Mouse (Mus musculus): ENCODE results near the gene Doxl2. TPM values are rescaled to one million over a fixed set of nuclear protein-coding genes. Genes with fewer than 3 reads are reported as not detected.
"Not testable (repeated sequence)": the region's sequence is repeated elsewhere in the genome, so short reads cannot be mapped to it uniquely, and the experiment has no call there.

Gene Doxl2
- polyA plus RNA-seq (2012; ENCODE audit: insufficient read depth, insufficient read length, missing spikeins): not detected in 2 replicates

DNA sequence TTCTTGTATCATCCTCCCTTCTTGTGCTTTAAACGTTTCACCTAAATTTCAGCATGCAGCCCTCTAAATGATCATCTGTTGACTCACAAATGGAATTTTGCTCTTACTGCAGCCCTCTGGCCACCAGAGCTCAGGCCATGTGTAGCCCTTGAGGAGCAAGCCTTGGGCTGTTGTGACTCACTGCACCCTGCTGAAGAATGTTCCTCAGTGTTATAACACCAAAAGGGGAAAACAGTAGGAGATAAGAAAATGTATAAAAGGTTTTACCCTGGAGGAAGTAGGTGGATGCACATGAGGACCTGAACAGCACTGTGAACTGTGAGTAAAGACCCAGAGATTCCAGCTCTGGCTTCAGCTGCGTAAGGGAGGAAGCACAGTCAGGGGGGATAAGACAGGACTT lies at the start of gene Doxl2:
Doxl2 (plus strand) TSS at position 301 of the 400 bp plus-strand sequence.
- Histone ChIP-seq H3K4me3 (ENCODE audit: insufficient read depth, low read depth, low read length) (no peak within 1 kb of the TSS), H3K27ac (replicated peaks; ENCODE audit: low read depth, low read length) (no peak within 1 kb of the TSS), H3K4me1 (ENCODE audit: control insufficient read depth, insufficient read depth, insufficient read length, low read length) (no peaks in the 10 kb centered on the region)

DNA sequence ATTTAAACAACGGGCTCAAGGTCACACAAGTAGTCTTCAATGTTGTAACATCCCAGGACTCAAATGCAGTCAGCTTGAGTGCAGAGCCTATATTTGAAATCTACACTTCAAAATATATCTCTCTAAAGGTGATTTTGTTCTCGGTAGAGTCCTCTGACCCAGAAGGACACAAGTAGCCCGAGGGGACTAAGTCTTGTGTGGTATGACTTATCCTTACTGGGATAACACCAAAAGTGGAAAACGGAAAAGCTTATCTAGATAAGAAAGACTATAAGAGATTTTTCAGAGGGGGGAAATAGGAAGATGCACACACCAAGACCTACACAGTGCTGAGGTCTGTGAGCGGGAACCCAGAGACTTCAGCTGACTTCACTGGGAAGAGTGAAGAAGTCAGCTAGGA lies 45.2 kb upstream of the Doxl2 start, which contains the start of gene 1600015I10Rik:
1600015I10Rik (plus strand) TSS at position 301 of the 400 bp plus-strand sequence.
- no peak within 1 kb of the TSS for H3K4me3 ChIP-seq (ENCODE audit: insufficient read depth, low read depth, low read length)
- H3K27ac ChIP-seq (replicated peaks; ENCODE audit: low read depth, low read length): no peak within 1 kb of the TSS
- no peaks in the 10 kb centered on the region for H3K4me1 ChIP-seq (ENCODE audit: control insufficient read depth, insufficient read depth, insufficient read length, low read length)

DNA sequence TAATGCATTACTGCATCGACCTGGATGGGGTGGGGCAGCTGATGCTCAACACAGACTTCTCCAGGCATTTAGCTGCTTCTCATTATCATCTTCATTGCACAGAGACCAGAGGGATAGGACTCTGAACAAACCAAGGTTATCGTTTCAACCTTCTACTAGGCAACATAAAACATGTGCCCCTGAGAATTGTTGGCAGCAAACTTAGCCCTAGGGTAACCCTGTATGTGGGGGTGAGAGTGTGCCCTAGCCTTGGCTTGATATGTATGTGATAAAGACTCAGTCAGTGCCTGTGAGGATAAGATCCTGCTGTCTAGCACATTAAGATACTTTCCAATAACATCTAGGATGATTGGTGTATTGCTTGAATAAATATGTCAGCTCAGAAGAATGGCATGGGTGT lies 25.2 kb upstream of the Doxl2 start:
- Histone ChIP-seq H3K27ac (replicated peaks; ENCODE audit: low read depth, low read length) (no peak overlapping the region), H3K4me1 (ENCODE audit: control insufficient read depth, insufficient read depth, insufficient read length, low read length) (no peaks in the 10 kb centered on the region), H3K4me3 (ENCODE audit: insufficient read depth, low read depth, low read length) (no peak overlapping the region)

DNA sequence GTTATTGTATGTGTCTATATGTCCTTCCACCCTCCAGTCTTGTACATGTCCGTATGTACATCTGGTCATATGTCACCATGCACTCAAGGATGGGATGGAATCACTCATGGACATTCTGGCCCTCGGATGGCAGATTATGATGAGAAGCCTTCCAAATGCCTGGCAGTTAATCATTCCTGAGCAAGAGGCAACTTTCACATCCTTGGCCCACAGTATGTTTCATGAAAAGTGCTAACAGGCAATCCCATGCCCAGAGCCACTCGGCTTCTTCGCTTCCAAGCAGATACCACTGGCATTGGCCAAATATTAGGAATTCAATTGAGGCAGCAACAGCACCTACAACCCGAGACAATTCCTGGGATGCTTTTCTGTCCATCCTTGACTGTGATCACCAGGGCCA lies 24.1 kb upstream of the Doxl2 start:
- H3K4me3 ChIP-seq (ENCODE audit: insufficient read depth, low read depth, low read length): no peak overlapping the region
- H3K4me1 ChIP-seq (ENCODE audit: control insufficient read depth, insufficient read depth, insufficient read length, low read length): no peaks in the 10 kb centered on the region
- no peak overlapping the region for H3K27ac ChIP-seq (replicated peaks; ENCODE audit: low read depth, low read length)

DNA sequence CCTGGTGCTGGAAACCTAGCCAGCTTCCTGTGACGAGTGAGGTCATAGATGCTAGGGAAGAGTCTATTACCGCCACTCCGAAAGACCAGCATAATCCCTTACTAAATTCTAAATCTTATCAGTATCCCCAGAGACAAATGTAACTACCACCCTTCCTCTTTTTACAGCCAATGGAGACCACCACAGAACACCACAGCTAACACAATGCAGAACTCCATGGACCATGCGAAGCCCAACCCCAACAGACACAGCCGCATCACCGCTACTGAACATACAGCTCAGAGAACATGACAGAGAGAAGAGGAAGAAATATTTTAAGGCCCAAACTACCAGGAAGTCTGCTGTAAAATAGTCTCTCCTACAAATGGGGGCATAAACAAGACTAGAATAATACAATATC lies 23.1 kb upstream of the Doxl2 start:
- H3K27ac ChIP-seq (replicated peaks; ENCODE audit: low read depth, low read length): no peak overlapping the region
- H3K4me3 ChIP-seq (ENCODE audit: insufficient read depth, low read depth, low read length): no peak overlapping the region
- no peaks in the 10 kb centered on the region for H3K4me1 ChIP-seq (ENCODE audit: control insufficient read depth, insufficient read depth, insufficient read length, low read length)

DNA sequence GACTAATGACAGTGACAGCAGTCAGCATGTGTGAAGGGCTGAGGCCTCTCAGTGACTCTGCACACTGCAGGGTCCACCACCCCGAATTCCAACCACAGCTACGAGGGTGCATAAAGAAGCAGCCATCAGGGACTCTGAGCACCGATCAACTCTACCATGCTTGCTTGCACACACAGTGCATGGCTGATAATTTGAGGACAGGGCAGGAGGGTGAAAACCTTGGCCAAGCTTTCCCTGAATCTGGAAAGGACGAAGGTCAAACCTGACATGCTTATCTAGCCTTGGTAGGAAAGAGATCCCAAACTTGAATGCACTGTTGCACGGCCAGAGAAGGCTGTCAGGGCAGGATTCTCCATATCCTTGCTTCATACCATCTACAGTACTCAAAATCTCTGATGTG lies 21.5 kb upstream of the Doxl2 start:
- H3K4me3 ChIP-seq (ENCODE audit: insufficient read depth, low read depth, low read length): no peak overlapping the region
- no peak overlapping the region for H3K27ac ChIP-seq (replicated peaks; ENCODE audit: low read depth, low read length)
- no peaks in the 10 kb centered on the region for H3K4me1 ChIP-seq (ENCODE audit: control insufficient read depth, insufficient read depth, insufficient read length, low read length)

DNA sequence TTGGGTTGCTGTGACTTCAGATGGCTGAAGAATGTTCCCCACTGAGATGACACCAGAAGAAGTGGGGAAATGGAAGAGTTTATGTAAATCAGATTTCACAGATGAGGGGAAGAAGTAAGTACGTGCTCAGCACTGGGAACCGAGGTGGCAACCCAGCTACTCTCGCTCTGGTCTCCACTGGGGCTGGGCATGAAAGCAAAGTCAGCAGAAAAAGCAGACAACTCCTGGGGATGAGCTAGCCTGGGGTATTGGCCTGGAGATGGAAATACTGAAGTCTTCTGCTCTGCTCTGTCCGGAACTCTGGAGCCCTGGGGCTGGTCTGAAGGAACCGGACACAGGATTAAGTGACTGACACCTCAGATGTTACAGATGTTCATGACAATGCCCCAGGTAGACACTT lies 20.6 kb upstream of the Doxl2 start:
- Histone ChIP-seq H3K4me3 (ENCODE audit: insufficient read depth, low read depth, low read length) (no peak overlapping the region), H3K4me1 (ENCODE audit: control insufficient read depth, insufficient read depth, insufficient read length, low read length) (no peaks in the 10 kb centered on the region), H3K27ac (replicated peaks; ENCODE audit: low read depth, low read length) (no peak overlapping the region)

DNA sequence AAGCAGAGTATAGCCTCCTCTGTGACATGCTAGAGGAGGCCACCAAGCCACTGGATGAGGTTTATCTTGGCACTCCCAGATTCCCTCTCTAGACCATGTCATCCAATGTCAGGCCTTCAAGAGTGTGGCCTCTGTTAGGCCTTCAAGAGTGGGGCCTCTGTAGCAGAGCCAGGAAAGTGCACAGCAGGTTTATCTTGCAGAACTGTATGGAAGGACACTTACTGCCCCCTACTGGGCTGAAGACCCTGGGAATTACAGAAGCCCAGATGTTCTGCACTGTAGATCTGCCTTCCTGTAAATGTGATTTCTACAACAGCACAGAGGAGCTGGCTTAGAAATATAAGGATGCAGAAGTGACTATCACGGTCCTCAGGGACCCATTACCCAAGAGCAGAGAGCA lies 19.8 kb upstream of the Doxl2 start:
- no peak overlapping the region for H3K4me3 ChIP-seq (ENCODE audit: insufficient read depth, low read depth, low read length)
- H3K4me1 ChIP-seq (ENCODE audit: control insufficient read depth, insufficient read depth, insufficient read length, low read length): no peaks in the 10 kb centered on the region
- no peak overlapping the region for H3K27ac ChIP-seq (replicated peaks; ENCODE audit: low read depth, low read length)

DNA sequence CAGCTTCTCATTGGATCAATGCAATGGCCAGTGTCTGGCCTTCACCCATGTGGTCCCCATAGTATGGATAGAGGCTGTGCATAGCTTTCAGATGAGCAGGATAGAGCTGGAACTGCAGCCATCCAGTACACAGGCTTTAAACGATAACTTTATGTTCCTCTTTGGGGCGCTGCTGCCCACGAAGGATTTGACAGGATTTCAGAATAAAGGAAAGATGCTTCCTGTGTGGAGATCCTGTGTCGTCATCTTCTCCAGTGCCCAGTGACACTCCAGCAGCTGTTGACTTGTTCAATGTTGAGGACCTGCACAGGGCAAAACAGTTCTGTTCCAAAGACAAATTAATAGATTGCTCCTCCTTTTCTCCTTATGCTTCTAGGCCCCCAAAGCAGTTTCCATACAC lies 18.0 kb upstream of the Doxl2 start:
- Histone ChIP-seq H3K4me1 (ENCODE audit: control insufficient read depth, insufficient read depth, insufficient read length, low read length) (no peaks in the 10 kb centered on the region), H3K27ac (replicated peaks; ENCODE audit: low read depth, low read length) (no peak overlapping the region), H3K4me3 (ENCODE audit: insufficient read depth, low read depth, low read length) (no peak overlapping the region)

DNA sequence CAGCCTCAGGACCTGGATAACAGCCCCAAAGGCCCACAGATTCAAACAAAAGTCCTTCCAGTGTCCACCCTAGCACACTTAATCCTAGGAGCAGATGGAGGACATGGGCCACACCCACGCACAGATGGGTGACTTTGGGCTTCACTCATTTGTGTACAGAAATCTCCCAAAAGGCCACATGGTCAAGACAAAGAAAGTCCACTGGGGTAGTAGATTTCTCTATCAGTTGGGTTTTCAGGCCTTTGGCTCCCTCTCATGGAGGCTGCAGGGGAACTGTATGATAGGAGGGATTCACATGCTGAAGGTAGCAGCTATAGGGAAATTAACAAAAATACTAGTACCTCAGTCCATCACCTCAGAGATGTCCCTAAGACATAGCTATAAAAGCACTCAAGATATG lies 16.7 kb upstream of the Doxl2 start:
- H3K4me1 ChIP-seq (ENCODE audit: control insufficient read depth, insufficient read depth, insufficient read length, low read length): no peaks in the 10 kb centered on the region
- H3K27ac ChIP-seq (replicated peaks; ENCODE audit: low read depth, low read length): no peak overlapping the region
- H3K4me3 ChIP-seq (ENCODE audit: insufficient read depth, low read depth, low read length): no peak overlapping the region

DNA sequence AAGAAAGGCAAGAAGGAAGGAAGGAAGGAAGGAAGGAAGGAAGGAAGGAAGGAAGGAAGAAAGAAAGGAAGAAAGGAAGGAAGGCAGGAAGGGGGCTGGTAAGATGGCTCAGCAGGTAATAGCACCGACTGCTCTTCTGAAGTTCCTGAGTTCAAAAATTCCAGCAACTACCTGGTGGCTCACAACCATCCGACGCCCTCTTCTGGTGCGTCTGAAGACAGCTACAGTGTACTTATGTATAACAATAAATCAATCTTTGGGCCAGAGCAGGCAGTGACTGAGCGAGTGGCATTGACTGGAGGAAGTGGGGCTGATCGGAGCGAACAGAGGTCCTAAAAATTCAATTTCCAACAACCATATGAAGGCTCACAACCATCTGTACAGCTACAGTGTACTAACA lies 15.6 kb upstream of the Doxl2 start:
- H3K27ac ChIP-seq (replicated peaks; ENCODE audit: low read depth, low read length); H3K4me1 ChIP-seq (ENCODE audit: control insufficient read depth, insufficient read depth, insufficient read length, low read length); H3K4me3 ChIP-seq (ENCODE audit: insufficient read depth, low read depth, low read length): not testable (repeated sequence)

DNA sequence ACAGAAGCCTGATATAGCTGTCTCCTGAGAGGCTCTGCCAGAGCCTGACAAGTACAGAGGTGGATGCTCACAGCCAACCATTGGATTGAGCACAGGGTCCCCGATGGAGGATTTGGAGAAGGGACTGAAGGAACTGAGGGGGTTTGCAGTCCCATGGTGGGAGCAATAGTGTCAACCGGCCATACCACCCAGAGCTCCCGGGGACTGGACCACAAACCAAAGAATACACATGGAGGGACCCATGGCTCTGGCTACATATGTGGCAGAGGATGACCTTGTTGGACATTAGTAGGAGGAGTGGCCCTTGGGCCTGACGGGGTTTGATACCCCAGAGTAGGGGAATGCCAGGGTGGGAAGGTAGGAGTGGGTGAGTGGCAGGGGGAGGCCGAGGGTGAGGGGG lies 8.1 kb upstream of the Doxl2 start:
- not testable (repeated sequence) for H3K4me3 ChIP-seq (ENCODE audit: insufficient read depth, low read depth, low read length); H3K27ac ChIP-seq (replicated peaks; ENCODE audit: low read depth, low read length); H3K4me1 ChIP-seq (ENCODE audit: control insufficient read depth, insufficient read depth, insufficient read length, low read length)

DNA sequence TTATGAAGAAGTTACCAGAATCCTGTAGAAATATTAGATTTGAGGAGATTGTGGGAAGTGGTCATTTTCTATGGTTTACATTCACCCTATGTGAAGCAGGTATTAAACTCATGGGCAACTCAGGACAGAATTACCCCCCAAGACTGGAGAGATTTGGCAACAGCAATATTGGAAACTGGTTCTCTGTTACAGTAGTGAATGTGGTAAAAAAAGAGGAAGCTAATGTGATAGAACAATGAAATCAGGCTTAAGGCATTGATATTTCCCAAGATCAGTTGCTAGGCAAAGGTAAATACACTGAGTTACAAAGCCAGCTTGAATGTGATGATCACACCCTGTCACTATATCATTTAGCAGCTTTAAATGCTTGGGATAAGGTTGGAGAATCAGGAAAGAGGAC lies 6.9 kb upstream of the Doxl2 start:
- H3K4me1 ChIP-seq (ENCODE audit: control insufficient read depth, insufficient read depth, insufficient read length, low read length): no peaks in the 10 kb centered on the region
- H3K27ac ChIP-seq (replicated peaks; ENCODE audit: low read depth, low read length): no peak overlapping the region
- no peak overlapping the region for H3K4me3 ChIP-seq (ENCODE audit: insufficient read depth, low read depth, low read length)

DNA sequence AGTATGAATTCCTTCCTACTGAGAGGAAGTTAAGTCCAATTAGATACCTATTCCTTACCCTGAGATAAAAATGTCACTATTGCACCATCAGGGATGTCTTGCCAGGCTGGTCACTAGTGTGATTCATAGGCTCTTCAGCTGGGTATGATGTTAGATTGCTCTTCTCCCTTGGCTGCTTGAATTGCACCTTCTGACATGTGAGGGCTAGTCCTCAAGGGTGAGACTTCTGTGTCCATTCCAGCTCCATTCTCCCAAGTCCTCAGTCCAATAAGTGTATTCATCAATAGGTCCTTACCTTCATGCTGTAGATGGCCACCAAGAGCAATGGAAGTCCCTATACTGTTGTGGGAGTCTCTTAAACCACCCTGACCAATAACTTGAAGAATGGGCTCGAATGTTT lies 4.9 kb downstream of the Doxl2 start:
- Histone ChIP-seq H3K4me1 (ENCODE audit: control insufficient read depth, insufficient read depth, insufficient read length, low read length) (no peaks in the 10 kb centered on the region), H3K4me3 (ENCODE audit: insufficient read depth, low read depth, low read length) (no peak overlapping the region), H3K27ac (replicated peaks; ENCODE audit: low read depth, low read length) (no peak overlapping the region)

DNA sequence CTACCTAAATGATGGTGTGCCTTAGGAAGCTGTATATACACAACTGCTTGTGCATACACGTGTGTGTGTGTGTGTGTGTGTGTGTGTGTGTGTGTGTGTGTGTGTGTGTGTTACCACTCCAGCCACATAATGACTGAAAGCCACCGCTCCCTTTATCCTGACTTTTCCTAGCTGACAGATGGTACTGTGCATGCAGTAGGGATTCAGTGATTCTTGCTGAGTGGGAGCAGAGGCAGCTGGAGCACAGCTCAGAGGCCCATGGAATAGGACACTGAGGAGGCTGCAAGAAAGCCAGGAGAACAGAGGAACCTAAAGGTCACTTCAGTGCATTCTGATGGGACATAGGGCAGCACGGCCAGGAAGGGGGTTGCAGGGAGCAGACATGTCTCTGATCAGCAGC lies 7.5 kb downstream of the Doxl2 start:
- H3K4me1 ChIP-seq (ENCODE audit: control insufficient read depth, insufficient read depth, insufficient read length, low read length): no peaks in the 10 kb centered on the region
- no peak overlapping the region for H3K4me3 ChIP-seq (ENCODE audit: insufficient read depth, low read depth, low read length)
- H3K27ac ChIP-seq (replicated peaks; ENCODE audit: low read depth, low read length): no peak overlapping the region

DNA sequence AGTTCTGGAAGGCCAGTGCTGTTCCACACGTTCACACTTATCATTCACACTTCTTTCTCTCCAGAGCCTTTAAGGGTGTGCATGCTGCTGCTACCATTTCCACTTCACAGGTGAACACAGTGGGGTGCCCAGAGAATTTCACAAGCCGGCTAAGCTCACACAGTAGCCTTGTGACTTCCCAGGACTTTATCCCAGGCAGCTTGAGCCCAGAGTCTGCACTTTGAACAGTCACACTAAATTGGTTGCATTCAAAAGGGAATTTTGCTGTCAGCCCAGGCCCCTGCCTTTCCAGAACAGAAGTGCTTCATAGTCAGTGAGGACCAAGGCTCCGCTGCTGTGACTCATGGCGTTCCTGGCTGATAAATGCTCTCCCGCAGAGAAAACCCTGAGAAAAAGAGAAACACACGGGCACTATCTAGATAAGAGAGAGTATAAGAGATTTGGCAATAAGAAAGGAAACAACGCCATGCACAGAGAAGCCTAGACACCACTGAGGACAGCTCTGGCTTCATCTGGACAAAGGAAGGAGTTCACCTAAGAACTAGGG lies 11.8 kb downstream of the Doxl2 start, which contains the start of gene Svs1:
Svs1 (plus strand) TSS at position 418 of the 547 bp plus-strand sequence.
- Histone ChIP-seq H3K4me3 (ENCODE audit: insufficient read depth, low read depth, low read length) (no peak within 1 kb of the TSS), H3K27ac (replicated peaks; ENCODE audit: low read depth, low read length) (no peak within 1 kb of the TSS)

DNA sequence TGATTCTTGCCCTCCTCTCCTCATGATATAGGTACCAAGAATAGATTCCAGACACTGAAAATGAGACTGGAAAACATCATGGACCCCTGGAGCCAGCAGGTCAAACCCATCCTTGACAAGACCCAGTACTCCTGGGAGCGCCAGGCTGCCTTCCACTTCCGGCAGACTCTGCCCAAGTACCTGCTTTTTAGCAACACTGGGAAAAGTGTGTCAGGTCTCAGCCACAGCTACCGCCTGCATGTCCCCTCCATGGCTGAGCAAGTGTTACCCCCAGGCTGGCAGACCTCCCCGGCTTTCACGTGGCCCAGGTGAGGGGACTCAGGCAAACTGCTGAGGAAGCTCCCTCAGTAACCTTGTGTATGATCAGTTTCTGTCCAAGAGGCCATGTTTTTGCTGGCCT lies 15.2 kb downstream of the Doxl2 start:
- Histone ChIP-seq H3K4me3 (ENCODE audit: insufficient read depth, low read depth, low read length) (no peak overlapping the region), H3K4me1 (ENCODE audit: control insufficient read depth, insufficient read depth, insufficient read length, low read length) (no peaks in the 10 kb centered on the region)

More for the DNA sequence above, 11.8 kb downstream of the Doxl2 start, which contains the start of gene Svs1:
- H3K4me1 ChIP-seq (ENCODE audit: control insufficient read depth, insufficient read depth, insufficient read length, low read length): no peaks in the 10 kb centered on the region

More for the DNA sequence above, 15.2 kb downstream of the Doxl2 start:
- H3K27ac ChIP-seq (replicated peaks; ENCODE audit: low read depth, low read length): no peak overlapping the region
